Mouse (Mus musculus) erythroid progenitor cell, adult 5-6 weeks (primary cell): ENCODE results near the gene Tusc2. TPM values are rescaled to one million over a fixed set of nuclear protein-coding genes. Genes with fewer than 3 reads are reported as not detected.
"Not testable (repeated sequence)": the region's sequence is repeated elsewhere in the genome, so short reads cannot be mapped to it uniquely, and the experiment has no call there.

Experiments used
- ATAC-seq: replicated peaks from 2 replicates; pipeline ENCODE4 v1.8.0; 2016; ENCODE audit warnings: moderate number of reproducible peaks, mild to moderate bottlenecking, moderate TSS enrichment, inconsistent platforms; ENCODE audit not compliant: poor library complexity, low FRiP score, severe bottlenecking
- total RNA-seq, 2 experiments: library from RNA; stranded (forward) in 1 of 2; stranded (reverse) in 1 of 2; fragments of 150-400 nt in 1 of 2; fragments of 186-747, 209-891 nt in 1 of 2; gene quantifications; 2 replicates each; pipeline versions ENCODE4 v1.2.3 to v1.2.4; 2015 to 2017; ENCODE audit warnings: low replicate concordance in 2 of 2

Tusc2 gene
- total RNA-seq, 2 experiments from 2014 or later, result 9.6 to 19.1 TPM

GRCm38 (mm10) chr9:107566041-107566709 lies 3.1 kb downstream of the Tusc2 start:
- ATAC-seq, result 0 out of 2 replicates have a peak, but pooled peaks have one; percentile 36

DNA sequence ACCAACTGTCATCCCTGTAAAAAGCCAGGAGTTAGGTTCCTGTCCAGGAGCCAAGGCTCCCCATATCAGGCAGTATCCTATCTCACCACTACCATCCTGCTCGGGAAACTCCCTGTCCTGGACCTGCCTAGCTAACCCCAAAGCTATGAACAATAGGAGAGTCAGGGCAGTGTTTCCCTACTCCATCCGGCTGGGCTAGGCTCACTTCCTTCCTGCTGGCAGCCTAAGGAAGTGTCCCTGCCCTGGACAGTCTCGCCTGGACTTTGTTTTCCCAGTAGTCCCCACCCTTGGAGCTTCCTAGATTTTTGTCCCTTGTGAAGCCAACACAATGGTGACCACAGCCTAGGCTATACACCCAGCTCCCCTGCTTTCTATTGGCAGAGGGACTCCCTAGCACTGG lies 3.8 kb downstream of the Tusc2 start:
- no peak for ATAC-seq

DNA sequence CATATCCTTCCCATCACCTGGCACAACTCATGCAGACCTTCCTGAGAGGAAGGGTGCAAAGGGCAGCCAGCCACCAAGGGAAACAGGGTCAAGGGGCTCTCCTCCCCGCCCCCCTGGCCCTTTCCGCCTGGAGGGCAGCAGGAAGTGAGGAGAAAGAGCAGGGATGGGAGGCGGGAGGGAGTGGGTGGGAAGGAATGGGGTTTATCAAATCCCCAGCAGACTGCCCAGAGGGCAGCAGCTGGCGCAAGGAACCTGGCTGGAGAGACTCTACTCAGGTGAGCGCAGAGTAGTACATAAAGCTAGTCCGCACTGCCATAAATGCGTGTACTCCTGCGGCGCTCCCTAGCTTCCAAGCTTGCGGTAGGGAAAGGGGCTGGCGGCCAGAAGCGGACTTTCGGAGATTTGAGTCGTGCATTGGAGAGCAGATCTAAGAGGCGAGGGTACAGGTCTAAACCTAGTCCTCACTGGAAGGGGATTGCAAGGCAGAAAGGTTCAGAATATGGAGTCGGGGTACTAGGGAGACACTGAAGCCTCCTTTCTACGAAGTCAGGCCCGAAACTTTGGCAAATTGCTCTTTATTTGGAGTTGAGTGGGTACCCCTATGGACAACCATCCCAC lies 4.8 kb downstream of the Tusc2 start, which contains the start of gene Hyal2:
Hyal2 (plus strand) TSS at position 244 of the 618 bp plus-strand sequence.
- ATAC-seq, result no peak

DNA sequence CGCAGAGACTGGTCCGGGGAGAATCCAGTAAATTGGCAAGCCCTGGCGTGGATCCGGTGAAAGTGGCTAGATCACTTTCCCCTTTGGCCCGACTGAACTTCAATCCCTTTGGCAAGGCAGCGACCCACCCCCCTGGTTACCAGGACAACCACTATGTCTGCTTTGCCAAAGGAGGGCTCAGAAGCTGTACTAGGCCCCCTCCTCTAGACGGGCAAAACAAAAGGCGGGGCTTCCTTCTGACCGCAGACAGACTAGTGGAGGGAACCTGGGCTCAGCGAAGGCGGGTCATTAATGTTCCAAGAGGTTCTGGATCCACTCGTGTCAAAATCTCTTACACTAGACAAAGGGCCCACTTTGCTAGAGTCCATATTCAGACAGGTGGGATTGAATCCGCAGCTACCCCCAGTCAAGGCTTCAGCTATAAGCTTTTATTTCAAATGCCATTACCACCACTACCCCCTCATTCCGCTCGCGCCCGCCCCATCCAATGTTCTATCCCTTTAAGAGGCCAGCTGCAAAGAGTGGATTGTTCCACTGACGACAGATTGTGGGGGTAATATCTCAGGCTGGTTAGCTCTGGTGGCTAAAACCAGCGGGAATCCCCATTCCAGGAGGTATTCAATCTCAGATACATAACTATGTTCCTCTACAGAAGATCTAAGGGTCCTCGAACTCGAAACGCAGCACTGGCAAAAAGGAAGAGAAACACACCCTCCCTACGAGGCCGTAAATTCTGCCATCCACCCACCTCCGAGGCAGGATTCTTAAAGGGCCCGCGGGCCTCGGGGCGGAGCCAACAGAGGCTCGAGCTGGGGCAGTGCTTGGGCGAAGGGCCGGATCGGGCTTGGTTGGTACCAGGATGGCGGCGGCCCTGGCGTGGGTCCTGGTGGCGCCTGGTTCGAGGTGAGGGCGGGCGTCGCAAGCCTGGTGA lies 5.5 kb downstream of the Tusc2 start:
- ATAC-seq, result peak; percentile 76

- peak; percentile 7 for ATAC-seq
These were observed 6.2 kb downstream of the Tusc2 start for GRCm38 (mm10) chr9:107569270-107569669.

DNA sequence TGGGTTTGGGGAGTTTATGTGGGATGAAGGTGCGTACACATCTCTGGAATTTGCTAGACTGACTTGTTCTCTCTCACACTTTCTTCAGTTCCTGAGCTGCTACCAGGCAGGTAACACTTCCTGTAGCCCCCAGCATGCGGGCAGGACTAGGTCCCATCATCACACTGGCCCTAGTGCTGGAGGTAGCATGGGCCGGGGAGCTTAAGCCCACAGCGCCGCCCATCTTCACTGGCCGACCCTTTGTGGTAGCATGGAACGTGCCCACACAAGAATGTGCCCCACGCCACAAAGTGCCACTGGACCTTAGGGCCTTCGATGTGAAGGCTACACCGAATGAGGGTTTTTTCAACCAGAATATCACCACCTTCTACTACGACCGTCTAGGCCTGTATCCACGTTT lies 7.0 kb downstream of the Tusc2 start:
- ATAC-seq, result no peak

- peak; percentile 56 for ATAC-seq
These were observed 7.8 kb downstream of the Tusc2 start for GRCm38 (mm10) chr9:107570845-107571244.

- ATAC-seq, result peak; percentile 14; the same call in 1 of the 2 replicates
These were observed 8.7 kb downstream of the Tusc2 start for GRCm38 (mm10) chr9:107571534-107572326.

- no peak for ATAC-seq
These were observed 9.2 kb downstream of the Tusc2 start for GRCm38 (mm10) chr9:107572327-107572662.

GRCm38 (mm10) chr9:107573774-107574173 lies 10.7 kb downstream of the Tusc2 start:
- not testable (repeated sequence) for ATAC-seq

DNA sequence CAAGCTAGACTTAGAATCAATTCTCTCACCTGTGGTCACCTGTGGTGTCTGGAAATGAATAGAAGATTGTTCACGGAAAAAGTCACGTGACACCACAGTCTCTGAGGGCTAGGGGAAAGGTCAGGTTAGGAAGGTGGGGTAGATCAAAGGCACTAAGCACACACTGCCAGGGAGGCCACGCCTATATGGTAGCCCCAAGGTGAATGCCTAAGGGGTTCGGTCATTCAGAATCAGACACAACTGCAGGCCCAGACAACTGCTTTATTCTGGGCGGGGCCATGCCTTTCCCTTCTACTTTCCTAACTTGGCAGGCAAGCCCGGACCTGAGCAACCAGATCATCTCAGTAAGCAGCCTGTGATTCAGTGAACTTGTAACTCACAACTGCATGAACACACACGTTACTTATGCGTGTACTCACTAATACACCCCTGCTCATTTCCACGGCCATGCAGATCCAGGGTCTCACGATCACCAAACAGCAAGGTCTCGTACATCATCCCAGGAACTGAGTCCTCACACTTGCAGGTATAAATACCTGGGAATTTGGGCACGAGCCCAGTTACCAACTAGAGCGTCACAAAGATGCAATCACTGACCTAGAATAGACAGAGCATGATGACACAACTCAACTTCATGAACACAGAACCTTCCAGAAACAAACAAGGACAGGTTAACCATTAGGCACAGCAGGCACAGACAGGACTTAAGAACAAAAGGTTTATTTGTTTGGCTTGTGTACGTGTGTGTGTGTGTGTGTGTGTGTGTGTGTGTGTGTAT lies 12.7 kb downstream of the Tusc2 start:
- ATAC-seq, result no peak

GRCm38 (mm10) chr9:107576357-107577107 lies 13.5 kb downstream of the Tusc2 start, which contains the start of gene Hyal1:
Gene Hyal1 (plus strand): TSS chr9:107576927.
- ATAC-seq, result peak; percentile 81

GRCm38 (mm10) chr9:107577871-107578270 lies 14.8 kb downstream of the Tusc2 start:
- no peak for ATAC-seq

- no peak for ATAC-seq
These were observed 15.5 kb downstream of the Tusc2 start, which contains the start of gene Naa80 for GRCm38 (mm10) chr9:107578587-107578986. Gene Naa80 (plus strand): TSS chr9:107578887.

GRCm38 (mm10) chr9:107579023-107579900 lies 16.2 kb downstream of the Tusc2 start:
- ATAC-seq, result no peak

DNA sequence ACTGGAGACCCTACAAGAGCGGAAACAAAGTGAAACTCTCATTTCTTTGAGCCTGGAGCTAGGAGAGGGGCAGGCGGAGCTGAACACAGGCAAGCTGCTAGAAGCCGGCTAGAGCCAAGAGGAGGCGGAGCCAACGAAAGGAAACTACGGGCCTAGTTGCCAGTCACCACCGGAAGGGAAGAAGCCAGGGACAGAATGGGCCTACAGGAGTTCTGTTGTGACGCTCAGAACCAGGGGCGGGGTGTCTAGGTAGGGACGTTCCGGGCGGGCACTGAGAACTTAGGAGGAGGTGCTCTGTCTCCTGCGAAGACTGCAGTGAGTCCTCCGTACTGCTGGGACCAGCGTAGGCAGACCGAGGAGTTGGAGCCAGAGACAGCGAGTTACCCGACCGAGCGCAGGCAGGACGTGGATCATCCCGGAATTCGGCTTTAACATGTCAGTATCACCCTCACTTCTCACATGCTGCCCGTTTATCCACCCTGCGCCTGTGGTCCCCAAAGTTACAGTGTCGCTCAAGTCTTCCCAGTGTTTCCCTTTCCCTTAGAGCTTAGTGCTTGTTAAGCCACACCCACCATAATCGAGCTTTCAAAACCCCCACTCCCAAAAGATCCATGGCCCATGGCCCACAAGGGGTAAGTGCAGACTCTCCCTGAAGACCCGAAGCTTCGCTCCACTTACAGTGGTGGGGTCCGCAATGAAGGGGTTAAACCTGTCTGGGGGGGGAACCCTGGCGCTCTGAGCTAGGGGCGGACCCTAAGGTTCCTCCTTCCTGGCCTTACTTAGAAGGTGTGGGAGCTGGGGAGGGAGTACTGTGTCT lies 17.7 kb downstream of the Tusc2 start, which contains the start of gene Hyal3:
Hyal3 (plus strand) TSS at position 318 of the 817 bp plus-strand sequence.
- peak; percentile 78 for ATAC-seq
